Mouse (Mus musculus) midbrain, postnatal 0 days (tissue): ENCODE measurements around the gene Oasl2. TPM values are rescaled to one million over a fixed set of nuclear protein-coding genes. Genes with fewer than 3 reads are reported as not detected.
A peak's percentile ranks its signal among the peaks of the same experiment; 100 is the strongest.
"Not testable (repeated sequence)": the region's sequence is repeated elsewhere in the genome, so short reads cannot be mapped to it uniquely, and the experiment has no call there.

ENCODE experiments used
- ATAC-seq: fragments of 200-750 bp; cut with Nextera tagmentation; 2 replicates; pipeline ENCODE4 v1.8.0; 2017; ENCODE audit warnings: moderate number of reproducible peaks, mild to moderate bottlenecking, moderate TSS enrichment, moderate library complexity; ENCODE audit not compliant: low FRiP score
- DNase-seq: peaks from one replicate; pipeline ENCODE4 v3.0.0-alpha.2; 2015; ENCODE audit warnings: low spot score
- H3K27ac ChIP-seq: fragments of 300-500 bp; sonication (generic); 2 replicates; pipeline ENCODE4 v1.5.1; 2014; ENCODE audit warnings: low read depth, mild to moderate bottlenecking, low read length, mixed read lengths
- H3K27me3 ChIP-seq: fragments of 300-500 bp; sonication (generic); 2 replicates; pipeline ENCODE4 v1.6.1; 2014; ENCODE audit warnings: low read length, control low read depth, mixed read lengths; ENCODE audit not compliant: insufficient read depth
- H3K36me3 ChIP-seq: fragments of 300-500 bp; sonication (generic); 2 replicates; pipeline ENCODE4 v1.6.1; 2014; ENCODE audit warnings: low read length, control low read depth, mixed read lengths; ENCODE audit not compliant: insufficient read depth
- H3K4me1 ChIP-seq: fragments of 300-500 bp; sonication (generic); 2 replicates; pipeline ENCODE4 v1.6.1; 2014; ENCODE audit warnings: mild to moderate bottlenecking, control low read depth, antibody characterized with exemption, low read length, mixed read lengths; ENCODE audit not compliant: insufficient read depth
- H3K4me2 ChIP-seq: fragments of 300-500 bp; sonication (generic); 2 replicates; pipeline ENCODE4 v1.6.1; 2014; ENCODE audit warnings: low read depth, mild to moderate bottlenecking, low read length, mixed read lengths; ENCODE audit not compliant: poor library complexity, severe bottlenecking
- H3K4me3 ChIP-seq: fragments of 300-500 bp; sonication (generic); 2 replicates; pipeline ENCODE4 v1.5.1; 2014; ENCODE audit warnings: low read depth, mild to moderate bottlenecking, low read length, moderate library complexity
- H3K9ac ChIP-seq: fragments of 300-500 bp; sonication (generic); replicated peaks from 2 replicates; pipeline ENCODE4 v1.6.1; 2014; ENCODE audit warnings: mild to moderate bottlenecking, low read length, moderate library complexity, mixed read lengths; ENCODE audit not compliant: poor library complexity, severe bottlenecking
- H3K9me3 ChIP-seq: fragments of 300-500 bp; sonication (generic); 2 replicates; pipeline ENCODE4 v1.6.1; 2016; ENCODE audit warnings: low read length, control low read depth
- CTCF ChIP-seq: IDR thresholded peaks from 2 replicates; pipeline ENCODE4 v1.5.1; 2016; ENCODE audit warnings: antibody characterized with exemption, mild to moderate bottlenecking
- WGBS: fragments of 180-500 bp; shearing (Covaris S2); extraction: QIAGEN DNeasy Blood & Tissue Kit; methylation state at CpG from one replicate; pipeline ENCODE4 v1.1.7; 2014; 5-methylcytosine and 5-hydroxymethylcytosine counted together
- polyA plus RNA-seq: library from polyadenylated mRNA; unstranded; fragments of >200 nt; fragmentation: Nextera tagmentation; extraction: Ambion mirVana; gene quantifications from 2 replicates; pipeline ENCODE4 v1.2.1, GENCODE M21; 2015
- total RNA-seq: library from RNA; depleted of rRNA; stranded (reverse); fragments of >200 nt; gene quantifications from 2 replicates; pipeline ENCODE4 v1.2.3, GENCODE M21; 2014

The Oasl2 gene
- total and polyA plus RNA-seq, 2 experiments from 2014 or later, result 1.8 to 3.9 TPM

DNA sequence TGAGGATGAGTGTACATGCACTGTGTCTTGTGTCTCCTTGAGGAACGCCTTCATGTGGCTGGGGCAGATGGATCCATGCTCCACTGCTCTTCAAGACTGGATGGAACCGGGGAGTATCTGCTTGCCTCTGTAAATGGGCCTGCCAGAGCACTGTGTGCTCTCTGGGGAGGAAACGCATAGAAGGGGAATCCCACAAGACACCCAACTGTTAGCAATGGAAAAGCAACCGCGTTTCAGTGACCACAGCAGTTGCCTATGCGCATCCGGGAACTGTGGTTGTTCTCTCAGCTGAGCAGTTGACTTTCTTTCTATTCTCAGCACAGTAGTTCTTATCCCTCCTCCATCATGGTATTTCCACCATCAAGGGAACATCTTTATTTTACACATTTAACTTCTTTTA is 31.9 kb upstream of the Oasl2 start:
- H3K27ac ChIP-seq, result no peak overlapping the region
- TF ChIP-seq CTCF, result no peak
- no peaks in the 10 kb centered on the region for H3K36me3 ChIP-seq
- WGBS, result 74% methylated on average over 7 of the region's 7 CpGs
- H3K9ac ChIP-seq, result no peak overlapping the region
- H3K9me3 ChIP-seq, result 0 out of 2 replicates have a peak, but pooled peaks cover 8% of the 10 kb centered on the region
- DNase-seq (no peak), ATAC-seq (no peak)
- no peak overlapping the region for H3K4me2 ChIP-seq
- no peak overlapping the region for H3K4me3 ChIP-seq
- no peaks in the 10 kb centered on the region for H3K27me3 ChIP-seq
- H3K4me1 ChIP-seq, result no peaks in the 10 kb centered on the region

- Histone ChIP-seq H3K27ac (no peak overlapping the region), H3K9me3 (0 out of 2 replicates have a peak, but pooled peaks cover 8% of the 10 kb centered on the region), H3K4me1 (no peaks in the 10 kb centered on the region), H3K4me3 (no peak overlapping the region), H3K9ac (no peak overlapping the region), H3K4me2 (no peak overlapping the region), H3K27me3 (no peaks in the 10 kb centered on the region), H3K36me3 (no peaks in the 10 kb centered on the region)
- no peak for ATAC-seq
- TF ChIP-seq CTCF, result no peak
- 86% methylated on average over 12 of the region's 12 CpGs for WGBS
- no peak for DNase-seq
These were observed 31.5 kb upstream of the Oasl2 start for GRCm38 (mm10) chr5:114865279-114865678.

DNA sequence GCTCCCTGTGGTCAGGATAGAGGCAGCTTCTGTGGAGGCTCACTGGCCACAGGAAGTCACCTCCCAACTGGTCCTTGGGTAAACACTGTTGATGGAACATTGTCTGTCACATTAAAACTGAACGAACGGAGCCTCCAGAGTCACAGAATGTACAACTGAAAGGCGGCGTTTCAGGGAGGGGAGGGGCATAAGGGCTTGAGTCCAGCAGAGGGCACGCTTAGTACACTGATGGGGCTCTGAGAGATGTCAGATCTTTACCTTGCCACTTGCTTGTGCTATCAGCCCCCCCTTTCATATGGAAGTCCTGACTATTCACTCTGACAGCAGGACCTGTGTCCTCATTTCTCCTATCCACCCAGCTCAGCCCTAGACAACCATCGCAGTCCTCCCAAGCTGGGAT is 20.9 kb upstream of the Oasl2 start:
- Histone ChIP-seq H3K4me2 (no peak overlapping the region), H3K9ac (no peak overlapping the region), H3K27ac (no peak overlapping the region), H3K27me3 (no peaks in the 10 kb centered on the region), H3K36me3 (no peaks in the 10 kb centered on the region), H3K4me3 (no peak overlapping the region), H3K9me3 (no peaks in the 10 kb centered on the region), H3K4me1 (no peaks in the 10 kb centered on the region)
- DNase-seq (no peak), ATAC-seq (no peak)
- TF ChIP-seq CTCF, result peak; percentile 45
- 54% methylated on average over 6 of the region's 6 CpGs for WGBS

DNA sequence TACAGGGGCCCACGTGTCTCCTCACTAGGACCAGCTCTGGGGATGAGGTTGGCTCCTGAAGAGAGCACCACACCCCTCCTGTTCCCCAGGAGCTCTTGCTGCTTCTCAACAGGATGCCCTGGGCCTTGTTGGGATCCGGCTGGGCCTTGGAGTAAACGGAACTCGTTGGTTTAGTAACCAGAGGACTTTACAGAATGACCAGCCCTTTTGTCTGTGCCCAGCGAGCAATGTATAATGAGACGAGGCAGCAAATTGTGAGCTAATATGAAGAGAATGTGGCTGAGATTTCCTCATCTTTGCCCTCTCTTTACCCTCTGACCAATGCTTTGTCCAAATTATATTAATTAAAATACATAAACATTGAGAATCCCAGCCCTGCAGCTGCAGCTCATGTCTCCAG is 20.4 kb upstream of the Oasl2 start:
- Histone ChIP-seq H3K9me3 (no peaks in the 10 kb centered on the region), H3K36me3 (no peaks in the 10 kb centered on the region), H3K27me3 (no peaks in the 10 kb centered on the region), H3K27ac (no peak overlapping the region), H3K9ac (no peak overlapping the region), H3K4me3 (no peak overlapping the region), H3K4me2 (no peak overlapping the region), H3K4me1 (no peaks in the 10 kb centered on the region)
- 37% methylated on average over 6 of the region's 6 CpGs for whole genome bisulfite sequencing
- ATAC-seq, result no peak
- TF ChIP-seq CTCF, result no peak
- no peak for DNase-seq

DNA sequence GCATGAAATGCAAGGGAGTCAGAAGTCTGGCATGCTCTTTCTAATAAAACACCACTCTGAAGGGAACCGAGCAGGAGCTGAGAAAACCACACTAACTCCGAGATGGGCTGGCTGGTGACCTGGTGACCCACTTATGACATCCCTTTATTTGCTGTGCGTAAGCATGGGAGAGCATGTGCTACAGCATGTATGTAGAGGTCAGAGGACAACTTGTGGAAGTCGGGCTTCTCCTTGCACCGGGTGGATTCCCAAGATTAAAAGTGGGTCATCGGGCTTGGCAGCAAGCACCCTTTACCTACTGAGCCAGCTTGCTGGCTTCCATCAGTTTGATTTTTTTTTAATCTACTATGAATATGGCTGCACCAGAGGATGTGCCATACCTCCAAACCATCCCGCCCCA is 19.2 kb upstream of the Oasl2 start:
- Histone ChIP-seq H3K4me3 (no peak overlapping the region), H3K27ac (no peak overlapping the region), H3K36me3 (no peaks in the 10 kb centered on the region), H3K4me2 (no peak overlapping the region), H3K4me1 (no peaks in the 10 kb centered on the region), H3K27me3 (no peaks in the 10 kb centered on the region), H3K9ac (no peak overlapping the region), H3K9me3 (no peaks in the 10 kb centered on the region)
- ATAC-seq, result no peak
- DNase-seq, result no peak
- TF ChIP-seq CTCF, result no peak
- WGBS, result 69% methylated on average over 7 of the region's 7 CpGs

DNA sequence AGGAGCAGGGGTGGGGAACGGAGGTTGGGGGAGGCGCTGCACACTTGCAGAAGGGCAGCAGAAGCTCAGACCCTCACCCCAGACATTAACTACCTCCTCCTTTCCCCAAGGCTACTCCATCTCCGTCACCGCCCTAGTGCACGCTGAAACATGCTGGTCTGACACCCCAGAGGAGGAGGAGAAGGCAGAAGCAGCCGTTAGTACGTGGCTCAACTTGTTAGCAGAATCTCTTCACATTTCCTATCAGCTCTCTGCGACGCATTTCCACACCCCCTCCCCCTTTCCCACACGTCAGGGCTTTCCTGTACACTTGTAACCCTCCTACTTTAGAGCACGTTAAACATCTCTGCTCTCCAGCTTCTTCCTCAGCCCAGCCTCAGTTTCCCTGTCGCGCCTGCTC is 17.3 kb upstream of the Oasl2 start:
- no peak overlapping the region for H3K9ac ChIP-seq
- H3K4me1 ChIP-seq, result no peaks in the 10 kb centered on the region
- no peak for TF ChIP-seq CTCF
- no peak overlapping the region for H3K4me2 ChIP-seq
- no peak overlapping the region for H3K4me3 ChIP-seq
- no peaks in the 10 kb centered on the region for H3K27me3 ChIP-seq
- no peaks in the 10 kb centered on the region for H3K9me3 ChIP-seq
- ATAC-seq (no peak), DNase-seq (no peak)
- 71% methylated on average over 13 of the region's 13 CpGs for WGBS
- H3K27ac ChIP-seq, result no peak overlapping the region
- no peaks in the 10 kb centered on the region for H3K36me3 ChIP-seq

GRCm38 (mm10) chr5:114882319-114882718 is 14.4 kb upstream of the Oasl2 start:
- not testable (repeated sequence) for H3K27ac ChIP-seq, H3K27me3 ChIP-seq, H3K4me2 ChIP-seq, H3K4me3 ChIP-seq, H3K36me3 ChIP-seq, H3K9me3 ChIP-seq, H3K4me1 ChIP-seq, DNase-seq, ATAC-seq, H3K9ac ChIP-seq
- WGBS, result 88% methylated on average over 6 of the region's 7 CpGs
